Mouse (Mus musculus): ENCODE results near the gene Gm853.

The Gm853 gene

GRCm38 (mm10) chr4:130213857-130214256 lies 8.3 kb downstream of the Gm853 start:
- no peak for DNase-seq

GRCm38 (mm10) chr4:130213197-130213596 lies 9.0 kb downstream of the Gm853 start:
- DNase-seq = no peak

- no peak for DNase-seq
Observed at GRCm38 (mm10) chr4:130212421-130212820, 9.8 kb downstream of the Gm853 start.

- DNase-seq = no peak
Observed at GRCm38 (mm10) chr4:130211870-130212269, 10.3 kb downstream of the Gm853 start.

- peak; percentile 98 for DNase-seq
Observed at GRCm38 (mm10) chr4:130198694-130199670, 23.2 kb downstream of the Gm853 start.

DNA sequence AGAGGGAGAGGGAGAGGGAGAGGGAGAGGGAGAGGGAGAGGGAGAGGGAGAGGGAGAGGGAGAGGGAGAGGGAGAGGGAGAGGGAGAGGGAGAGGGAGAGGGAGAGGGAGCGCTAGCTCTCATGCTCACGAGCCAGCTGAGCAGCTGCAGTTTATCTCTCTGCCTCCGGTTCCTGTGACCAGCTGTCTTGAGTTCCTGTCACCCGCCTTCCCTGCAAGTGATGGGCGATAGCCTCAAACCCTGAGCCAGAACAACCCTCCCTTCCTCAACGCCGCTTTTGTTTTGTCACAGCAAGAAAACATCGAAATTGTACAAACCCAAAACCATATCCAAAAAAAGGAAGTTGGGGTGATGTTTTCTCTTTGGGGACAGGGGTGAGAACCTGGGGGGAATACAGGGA lies 25.7 kb downstream of the Gm853 start:
- no peak for DNase-seq

DNA sequence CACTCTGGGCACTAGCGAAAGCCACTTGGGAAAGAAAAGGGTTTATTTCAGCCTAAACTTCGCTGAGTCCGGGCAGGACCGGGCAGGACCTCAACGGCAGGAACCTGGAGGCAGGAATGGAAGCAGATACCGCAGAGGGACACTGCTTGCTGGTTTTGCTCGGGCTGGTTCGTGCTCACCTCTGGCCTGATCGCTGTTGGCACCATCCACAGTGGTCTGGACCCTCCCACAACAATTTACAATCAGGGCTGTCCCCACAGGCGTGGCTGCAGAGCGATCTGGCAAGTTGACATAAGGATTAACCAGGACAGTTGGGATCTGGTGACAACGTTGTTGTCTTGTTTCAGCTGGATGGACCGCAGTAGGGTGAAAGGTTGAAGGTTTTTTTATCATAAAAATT lies 26.3 kb downstream of the Gm853 start:
- DNase-seq = no peak

- no peak for DNase-seq
Observed at GRCm38 (mm10) chr4:130192266-130192665, 29.9 kb downstream of the Gm853 start.

GRCm38 (mm10) chr4:130189606-130190005 lies 32.6 kb downstream of the Gm853 start:
- DNase-seq = no peak

DNA sequence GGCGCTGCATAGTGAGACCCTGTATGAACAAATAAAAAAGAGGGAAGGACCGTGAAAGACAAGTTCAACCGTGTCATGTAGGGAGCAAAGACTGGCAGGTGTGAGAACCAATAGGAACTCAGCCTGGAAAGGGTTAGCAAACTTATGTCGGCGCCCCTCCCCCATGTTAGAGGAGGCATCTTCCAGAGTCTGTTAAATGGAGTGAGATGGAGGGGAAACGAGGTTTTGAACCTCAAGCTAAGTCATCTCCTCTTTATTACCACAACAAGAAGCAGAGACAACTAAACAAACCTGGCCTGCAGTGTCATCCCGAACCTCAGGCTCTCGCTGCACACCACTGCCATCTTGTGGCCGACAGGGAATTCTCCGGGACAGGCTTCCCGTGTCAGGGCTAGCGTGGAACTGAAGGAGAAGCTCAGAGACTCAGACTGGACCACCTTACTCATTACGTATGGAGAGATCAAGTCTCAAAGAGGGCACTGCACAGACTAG lies 33.3 kb downstream of the Gm853 start:
- DNase-seq = peak; percentile 86 to 90

DNA sequence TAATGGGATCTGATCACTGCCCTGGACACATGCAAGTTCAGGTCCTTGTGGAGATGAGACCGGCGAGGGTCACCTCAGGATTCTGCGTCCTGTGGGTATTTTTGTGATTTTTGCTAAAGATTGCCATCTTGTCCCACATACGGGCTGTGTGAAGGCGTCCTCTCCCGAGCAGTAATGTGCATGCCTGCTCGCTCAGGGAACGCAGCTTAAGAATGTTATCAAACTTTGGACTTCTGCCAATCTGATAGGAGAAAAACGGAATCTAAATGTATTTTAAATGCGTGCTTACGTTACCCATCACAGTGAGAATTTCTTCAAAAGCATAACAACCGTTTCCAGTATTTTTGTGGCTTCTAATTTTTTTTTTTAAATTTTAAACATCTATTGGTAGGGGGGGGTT lies 35.3 kb downstream of the Gm853 start:
- no peak for DNase-seq

DNA sequence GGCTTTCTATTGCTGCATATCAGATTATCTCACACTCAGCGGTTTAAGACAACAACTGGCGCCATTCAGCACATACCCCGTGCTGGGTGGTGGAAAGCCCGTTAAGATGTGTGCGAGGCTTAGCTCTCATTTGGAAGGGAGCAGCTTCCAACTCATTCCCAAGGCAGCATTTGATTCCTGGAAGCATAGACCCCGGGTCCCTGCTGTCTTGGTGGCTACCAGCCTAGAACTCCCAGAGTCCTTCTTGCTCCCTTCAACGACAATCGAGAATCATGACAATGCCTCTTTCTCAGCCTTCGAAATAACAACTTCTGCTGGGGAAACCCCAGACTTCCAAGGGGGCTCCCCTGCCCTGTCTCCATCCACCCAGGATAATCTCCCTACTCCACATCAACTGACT lies 35.8 kb downstream of the Gm853 start:
- DNase-seq = no peak

DNA sequence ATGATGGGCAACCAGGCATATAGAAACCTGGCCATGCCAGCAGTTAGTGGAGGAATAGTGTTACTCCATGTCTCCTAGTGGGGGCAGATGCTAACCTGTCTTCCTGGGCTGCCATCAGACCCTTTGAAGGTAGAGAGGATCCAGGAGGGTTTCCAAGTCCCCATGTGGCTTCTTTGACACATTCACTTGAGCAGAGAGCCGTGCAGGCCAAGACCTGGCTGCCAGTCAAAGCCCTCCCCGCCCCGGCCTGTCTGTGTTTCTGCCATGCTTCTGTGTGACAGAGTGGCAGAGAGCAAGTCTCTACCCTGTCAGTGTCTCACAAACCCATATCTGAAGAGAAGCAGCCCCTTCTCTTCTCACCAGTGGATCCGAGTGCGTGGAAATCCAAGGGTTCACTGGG lies 38.3 kb downstream of the Gm853 start:
- DNase-seq = peak; percentile 42 to 59

GRCm38 (mm10) chr4:130183023-130183422 lies 39.2 kb downstream of the Gm853 start:
- DNase-seq = no peak

DNA sequence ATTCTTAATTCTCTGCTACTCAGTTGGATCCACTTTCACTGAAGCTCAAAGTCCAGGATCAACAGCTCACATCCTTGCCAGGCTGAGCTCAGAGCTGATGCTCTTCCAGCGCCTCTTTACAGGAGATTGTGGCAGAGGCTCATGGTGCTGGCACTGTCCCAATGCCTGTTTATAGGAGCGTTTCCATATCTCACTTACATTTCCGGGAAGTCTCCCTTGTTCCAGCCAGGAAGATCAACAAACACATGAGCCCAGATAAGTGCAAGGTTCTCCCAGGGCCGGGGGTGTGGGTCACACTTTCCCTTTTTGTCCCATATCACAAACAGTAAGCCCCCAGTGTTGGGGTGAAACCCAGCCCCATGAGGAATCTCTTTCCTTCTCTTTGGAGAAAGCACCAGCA lies 40.3 kb downstream of the Gm853 start:
- DNase-seq = no peak

- no peak for DNase-seq
Observed at GRCm38 (mm10) chr4:130180909-130181602, 41.1 kb downstream of the Gm853 start.

DNA sequence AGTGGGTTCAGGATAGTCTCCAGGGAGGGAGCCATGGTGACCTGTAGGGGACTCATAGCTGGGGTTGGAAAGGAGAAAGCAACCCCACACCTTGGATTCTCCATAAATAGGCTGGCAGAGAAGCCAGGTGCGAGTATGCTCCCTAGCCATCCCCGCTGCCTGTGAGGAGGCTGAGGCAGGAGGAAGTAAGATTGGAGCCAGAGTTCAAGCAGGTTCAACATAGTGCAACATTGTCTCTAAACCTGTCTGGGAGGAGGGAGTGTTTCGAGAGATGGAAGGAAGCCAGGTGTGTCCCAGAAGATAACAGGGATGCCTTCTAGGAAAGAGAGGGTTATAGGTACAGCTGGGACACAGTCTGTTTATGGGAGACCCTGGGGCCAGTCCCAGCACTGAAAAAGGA lies 42.3 kb downstream of the Gm853 start:
- no peak for DNase-seq

DNA sequence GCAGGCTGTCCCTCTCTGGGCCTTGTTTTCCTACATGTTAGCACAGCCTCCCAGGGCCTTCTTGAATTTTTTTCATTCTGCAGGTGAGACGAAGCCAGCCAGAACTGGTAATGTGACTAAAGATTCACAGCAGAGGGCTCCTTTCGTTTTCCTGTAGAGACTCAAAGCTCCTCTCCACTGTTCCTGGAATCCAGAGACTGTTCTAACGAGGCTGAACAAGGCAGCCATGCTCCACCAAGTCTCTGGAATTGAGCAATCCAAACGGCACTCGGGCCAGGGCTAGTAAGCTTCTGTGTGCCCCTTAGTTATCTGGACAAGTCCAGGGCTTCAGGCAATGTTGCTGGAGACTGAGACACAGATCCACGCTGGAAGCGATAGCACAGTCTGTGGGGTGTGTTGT lies 44.7 kb downstream of the Gm853 start:
- no peak for DNase-seq

DNA sequence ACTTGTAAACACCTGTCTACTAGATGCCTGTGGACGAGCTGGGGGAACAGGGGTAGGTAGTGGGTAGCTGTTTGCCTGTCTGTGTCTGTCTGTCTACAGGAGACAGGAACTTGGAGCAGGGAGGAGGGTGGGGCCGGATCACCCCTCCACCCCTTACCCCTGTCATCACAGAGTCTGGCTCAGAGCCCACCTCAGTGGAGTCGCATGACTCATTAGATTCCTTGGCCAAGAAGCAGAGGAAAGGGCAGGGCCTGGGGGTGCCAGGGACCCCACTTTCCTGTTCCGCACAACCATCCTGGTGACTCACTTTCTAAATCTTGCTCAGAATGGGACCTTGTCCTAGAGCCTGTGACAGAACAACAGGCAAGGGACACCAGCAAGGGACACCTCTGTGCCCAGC lies 45.1 kb downstream of the Gm853 start:
- no peak for DNase-seq

GRCm38 (mm10) chr4:130176156-130176720 lies 46.0 kb downstream of the Gm853 start:
- DNase-seq = no peak

- peak in 1 of 2 experiments; percentile 23 for DNase-seq
Observed at GRCm38 (mm10) chr4:130175072-130175711, 47.0 kb downstream of the Gm853 start, which contains the start of gene Tinagl1. Tinagl1 (minus strand) TSS chr4:130175122.

DNA sequence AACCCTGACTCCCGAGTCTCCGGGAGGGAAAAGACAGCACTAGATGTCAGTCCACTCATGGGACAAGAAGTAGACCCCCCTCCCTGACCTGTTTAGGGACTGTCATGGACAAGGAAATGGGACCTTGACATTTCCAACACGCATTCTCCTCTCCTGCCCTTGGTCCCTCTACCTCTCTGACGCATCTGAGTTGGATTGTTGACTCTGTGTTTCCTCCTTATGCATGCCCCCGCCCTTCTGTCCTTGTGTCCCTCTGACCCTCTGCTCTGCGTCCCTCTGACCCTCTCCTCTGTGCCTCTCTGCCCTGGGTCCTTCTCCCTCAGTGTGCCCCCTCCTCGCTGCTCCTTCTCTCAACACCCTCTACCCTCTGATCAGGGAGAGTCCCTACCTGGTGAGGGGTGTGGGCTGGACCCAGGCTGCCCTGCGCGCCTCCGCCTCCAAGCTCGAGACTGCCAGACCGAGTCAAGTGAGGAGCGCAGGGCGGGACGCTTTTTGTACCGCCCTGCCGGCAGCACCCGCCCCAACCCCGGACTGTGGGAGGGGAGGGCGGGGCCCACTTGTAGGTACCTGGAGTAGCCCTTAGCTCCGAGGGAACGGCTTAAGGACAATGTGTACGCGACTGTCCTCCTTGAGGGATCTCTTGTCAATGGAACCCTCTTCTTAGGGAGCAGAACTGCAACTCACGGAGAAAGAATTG lies 47.7 kb downstream of the Gm853 start:
- peak; percentile 28 to 51 for DNase-seq
